Mouse (Mus musculus): ENCODE results near the gene Tmem254a.
"Not testable (repeated sequence)": the region's sequence is repeated elsewhere in the genome, so short reads cannot be mapped to it uniquely, and the experiment has no call there.

DNA sequence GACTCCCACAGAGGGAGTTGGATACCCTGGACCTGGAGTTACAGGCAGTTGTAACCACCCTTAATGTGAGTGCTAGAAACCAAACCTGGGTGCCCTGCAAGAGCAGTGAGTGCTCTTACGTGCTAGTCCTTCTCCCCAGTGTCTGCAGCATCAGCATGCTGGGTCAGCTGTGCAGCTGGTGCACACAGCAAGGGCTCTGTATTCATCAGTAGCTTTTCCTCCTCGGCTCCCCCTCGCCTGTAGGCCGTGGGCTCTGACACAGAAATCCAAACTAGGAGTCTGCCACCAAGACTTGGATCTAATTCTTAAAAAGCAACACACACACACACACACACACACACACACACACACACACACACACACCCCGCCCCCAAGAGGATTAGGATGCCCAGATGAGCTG is 22.2 kb downstream of the Tmem254a start:
- not testable (repeated sequence) for TF ChIP-seq CTCF (IDR thresholded peaks at IDR 0.05; ENCODE audit: extremely low read depth, insufficient read length, insufficient replicate concordance, low read depth, low read length); POLR2A (IDR thresholded peaks at IDR 0.05; ENCODE audit: low read depth, low read length)
